Mouse (Mus musculus): Measurements from ENCODE around the gene Btbd10. TPM values are rescaled to one million over a fixed set of nuclear protein-coding genes. Genes with fewer than 3 reads are reported as not detected.
A peak's percentile ranks its signal among the peaks of the same experiment; 100 is the strongest.

Btbd10 gene
- total RNA-seq (2021), result 1 to 10 TPM; 6.4 to 8.1 TPM
- long read RNA-seq, experiment 1, partial matches to known transcripts, result 1 of 11 reads
- long read RNA-seq, experiment 1, other reads (novel, unspliced or antisense), result 9 of 11 reads
- long read RNA-seq, experiment 2, partial matches to known transcripts, result 0 of 14 reads
- long read RNA-seq, experiment 2, other reads (novel, unspliced or antisense), result 10 of 14 reads

GRCm38 (mm10) chr7:113368746-113369619, at the start of gene Btbd10:
Gene Btbd10 (minus strand): TSS chr7:113369392.
- Histone ChIP-seq H3K27ac (peak within 1 kb of the TSS; percentile 93), H3K4me3 (peak within 1 kb of the TSS; percentile 98)
- no peak for TF ChIP-seq CTCF (IDR thresholded peaks at IDR 0.05)
- intact Hi-C loops (cut with DNase I), result no loop called here
- DNase-seq, result peak; percentile 99

DNA sequence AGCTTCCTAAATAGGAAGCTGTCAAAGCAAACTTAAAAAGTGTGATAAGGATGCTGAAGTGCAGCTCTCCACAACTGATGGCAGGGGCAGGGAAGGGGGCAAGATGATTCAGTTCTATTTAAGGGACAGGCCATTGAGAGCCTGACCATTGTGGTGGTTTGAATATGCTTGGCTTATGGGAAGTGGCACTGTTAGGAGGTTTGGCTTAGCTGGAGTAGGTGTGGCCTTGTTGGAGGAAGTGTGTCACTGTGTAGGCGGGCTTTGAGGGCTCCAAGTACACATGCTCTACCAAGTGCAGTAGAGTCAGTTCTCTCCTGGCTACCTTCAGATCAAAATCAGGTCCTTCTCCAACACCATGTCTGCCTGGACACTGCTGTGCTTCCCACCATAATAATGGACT, 47.3 kb upstream of the Btbd10 start:
- no peak for TF ChIP-seq CTCF (IDR thresholded peaks at IDR 0.05)
- Histone ChIP-seq H3K4me3 (no peak overlapping the region), H3K27ac (no peak overlapping the region)
- intact Hi-C loops (cut with DNase I), result no loop called here
- no peak for DNase-seq

DNA sequence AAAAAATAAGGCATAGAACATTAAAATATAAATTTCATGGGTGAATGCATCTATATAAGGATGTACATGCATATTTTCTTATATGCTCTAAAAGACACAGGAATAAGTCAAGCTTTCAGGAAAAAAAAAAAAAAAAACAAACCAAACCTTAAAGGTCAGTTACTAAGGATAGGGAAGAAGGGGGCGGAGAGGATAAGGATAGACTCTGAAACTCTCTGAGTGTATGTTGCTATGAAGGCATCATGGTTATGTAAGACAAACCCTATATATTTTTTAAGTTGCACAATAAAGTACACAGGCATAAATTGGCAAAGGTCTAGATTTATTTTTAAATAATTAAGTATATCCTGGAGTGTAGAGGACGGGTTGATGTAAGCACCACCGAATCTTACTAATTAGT, 46.1 kb upstream of the Btbd10 start:
- H3K4me3 ChIP-seq, result no peak overlapping the region
- intact Hi-C loops (cut with DNase I), result no loop called here
- no peak for TF ChIP-seq CTCF (IDR thresholded peaks at IDR 0.05)
- H3K27ac ChIP-seq, result no peak overlapping the region
- no peak for DNase-seq

DNA sequence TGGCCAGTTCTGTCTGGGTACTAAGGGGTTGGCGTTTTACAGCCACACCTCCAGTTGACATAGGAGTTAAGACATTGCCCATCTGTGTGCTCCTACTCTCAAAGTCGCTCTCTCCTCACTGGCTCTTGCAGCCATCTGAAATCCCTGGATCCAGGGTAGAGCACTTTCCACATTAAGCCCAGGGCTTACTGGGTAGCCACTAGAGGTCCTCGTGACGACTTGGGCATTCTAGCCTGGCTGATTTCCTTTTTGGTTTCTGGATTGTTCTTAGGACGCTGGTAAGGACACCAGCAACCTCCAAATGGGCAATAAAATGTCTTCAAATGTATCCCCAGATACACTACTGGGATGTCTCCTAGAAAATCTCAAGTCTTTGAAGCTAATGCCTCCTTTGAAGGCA, 39.5 kb upstream of the Btbd10 start:
- DNase-seq, result no peak
- Histone ChIP-seq H3K4me3 (no peak overlapping the region), H3K27ac (no peak overlapping the region)
- intact Hi-C loops (cut with DNase I), result no loop called here
- no peak for TF ChIP-seq CTCF (IDR thresholded peaks at IDR 0.05)

DNA sequence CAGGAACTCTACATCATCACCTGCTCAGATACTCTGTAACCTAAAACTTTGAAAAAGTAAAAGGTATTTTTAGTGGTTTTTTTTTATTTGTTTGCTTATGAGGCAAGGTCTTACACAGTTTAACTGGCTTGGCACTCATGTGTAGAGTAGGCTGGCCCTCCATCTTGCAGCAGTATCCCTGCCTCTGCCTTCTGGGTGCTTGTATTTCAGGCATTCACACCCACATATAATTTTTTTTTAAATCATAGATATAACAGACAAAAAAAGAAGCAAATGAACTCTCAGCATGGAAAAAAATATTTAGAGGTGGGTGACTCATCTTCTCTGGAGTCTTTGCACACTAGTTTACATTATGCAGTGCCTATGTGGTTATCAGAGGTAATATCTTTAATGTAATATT, 28.9 kb upstream of the Btbd10 start:
- Histone ChIP-seq H3K27ac (no peak overlapping the region), H3K4me3 (no peak overlapping the region)
- DNase-seq, result no peak
- TF ChIP-seq CTCF (IDR thresholded peaks at IDR 0.05), result no peak
- intact Hi-C loops (cut with DNase I), result no loop called here

DNA sequence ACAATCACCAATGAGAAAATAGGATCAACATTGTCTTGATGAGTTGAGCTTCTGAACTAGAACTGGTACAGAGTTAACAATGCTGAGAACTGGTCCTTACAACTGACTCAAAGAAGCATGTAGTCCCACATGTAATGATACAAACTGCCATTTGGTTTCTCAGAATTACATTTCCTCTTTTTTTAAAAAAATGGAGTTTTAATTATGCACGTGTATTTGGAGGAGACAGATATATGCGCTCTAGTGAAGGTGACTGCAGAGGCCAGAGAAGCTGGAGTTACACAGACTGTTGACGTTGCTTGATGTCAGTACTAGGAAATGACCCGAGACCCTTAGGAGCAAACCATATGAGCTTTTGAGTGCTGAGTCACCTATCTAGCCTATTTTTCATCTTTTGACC, 27.5 kb upstream of the Btbd10 start:
- DNase-seq, result no peak
- H3K27ac ChIP-seq, result no peak overlapping the region
- intact Hi-C loops (cut with DNase I), result no loop called here
- H3K4me3 ChIP-seq, result no peak overlapping the region
- TF ChIP-seq CTCF (IDR thresholded peaks at IDR 0.05), result no peak

- DNase-seq, result no peak
- TF ChIP-seq CTCF (IDR thresholded peaks at IDR 0.05), result no peak
- H3K4me3 ChIP-seq, result no peak overlapping the region
- no peak overlapping the region for H3K27ac ChIP-seq
- intact Hi-C loops (cut with DNase I), result no loop called here
These were observed 22.4 kb upstream of the Btbd10 start for GRCm38 (mm10) chr7:113391619-113392018.

DNA sequence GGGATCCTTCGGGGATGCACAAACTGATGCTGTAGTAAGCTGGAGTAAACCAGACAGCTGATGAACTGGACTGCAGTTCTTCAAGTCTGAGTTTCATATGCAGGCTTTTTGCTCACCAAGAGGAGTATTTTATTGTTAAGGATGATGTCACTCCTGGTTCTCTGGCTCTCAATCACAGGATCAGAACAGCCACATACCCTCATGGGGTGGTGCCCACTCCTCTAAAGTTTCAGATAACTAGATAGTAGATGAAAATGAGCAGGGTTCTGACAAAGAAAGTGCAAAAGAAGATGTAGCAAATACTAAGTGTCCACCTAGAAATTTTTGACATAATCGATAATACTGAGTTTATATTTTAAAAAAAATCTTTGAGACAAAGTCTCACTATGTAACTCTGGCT, 19.3 kb upstream of the Btbd10 start, which contains the start of gene Pth:
Gene Pth, minus strand, starts transcription at position 101 of the 400 bp plus-strand sequence.
- DNase-seq, result no peak
- no peak for TF ChIP-seq CTCF (IDR thresholded peaks at IDR 0.05)
- Histone ChIP-seq H3K27ac (no peak within 1 kb of the TSS), H3K4me3 (no peak within 1 kb of the TSS)
- intact Hi-C loops (cut with DNase I), result no loop called here

GRCm38 (mm10) chr7:113377875-113378658, 8.9 kb upstream of the Btbd10 start:
- no peak overlapping the region for H3K27ac ChIP-seq
- peak; percentile 70 for DNase-seq
- TF ChIP-seq CTCF (IDR thresholded peaks at IDR 0.05), result peak; percentile 94
- intact Hi-C loops (cut with DNase I), result loop anchor here (1.0 to 10.0 kb wide), 4 partner anchors 57 to 644 kb away; partner anchors contain the start of gene Far1
- 0 out of 2 replicates have a peak overlapping the region, but pooled peaks have one; percentile 4 for H3K4me3 ChIP-seq

DNA sequence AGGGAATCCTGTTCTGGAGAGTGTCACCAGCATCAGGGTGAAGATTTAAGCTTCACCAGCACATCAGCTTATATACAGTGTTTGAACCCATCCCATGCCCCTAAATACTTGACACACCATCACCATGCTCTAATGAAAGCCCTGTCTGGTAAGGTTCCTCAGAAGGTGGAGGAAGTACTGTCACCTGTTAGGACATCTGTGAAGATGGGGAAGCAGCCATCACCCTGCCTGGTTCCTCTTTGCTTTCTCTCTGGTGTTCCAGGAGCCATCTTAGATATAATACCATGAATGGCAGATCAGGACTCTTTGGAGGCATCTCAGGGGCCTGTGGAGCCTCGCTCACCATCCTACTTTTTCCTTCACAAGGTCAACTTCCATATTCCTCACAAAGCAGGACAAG, 3.5 kb upstream of the Btbd10 start:
- no peak for TF ChIP-seq CTCF (IDR thresholded peaks at IDR 0.05)
- intact Hi-C loops (cut with DNase I), result loop anchor here (10.0 kb wide), 2 partner anchors 62 to 142 kb away; partner anchors contain the start of gene Far1
- DNase-seq, result no peak
- no peak overlapping the region for H3K27ac ChIP-seq
- H3K4me3 ChIP-seq, result no peak overlapping the region

- peak overlapping the region; percentile 98 for H3K4me3 ChIP-seq
- peak overlapping the region; percentile 93 for H3K27ac ChIP-seq
- peak; percentile 55 for TF ChIP-seq CTCF (IDR thresholded peaks at IDR 0.05)
- intact Hi-C loops (cut with DNase I), result loop anchor here (10.0 kb wide), 2 partner anchors 65 to 145 kb away; partner anchors contain the start of gene Far1
- peak; percentile 81 for DNase-seq
These were observed 588 bp upstream of the Btbd10 start for GRCm38 (mm10) chr7:113369620-113370340.

DNA sequence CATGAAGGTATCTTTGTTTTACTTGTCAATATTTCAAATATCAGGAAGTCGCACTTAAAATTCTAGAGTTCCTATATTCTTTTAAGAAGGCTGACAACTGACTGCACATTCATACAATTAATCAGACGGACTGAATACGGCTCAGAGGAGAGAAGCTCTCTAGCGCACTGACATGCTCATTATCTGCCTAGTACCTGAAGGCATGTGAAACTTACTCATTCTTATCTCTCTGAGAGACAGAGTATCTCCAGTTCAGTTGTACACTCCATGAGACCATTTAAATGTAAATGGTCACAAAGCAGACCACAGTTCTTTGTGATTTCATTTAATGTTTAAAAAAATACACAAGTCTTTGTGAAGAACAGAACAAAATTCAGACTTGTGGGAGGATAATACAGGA, 1.8 kb downstream of the Btbd10 start:
- Histone ChIP-seq H3K4me3 (no peak overlapping the region), H3K27ac (no peak overlapping the region)
- no peak for TF ChIP-seq CTCF (IDR thresholded peaks at IDR 0.05)
- no peak for DNase-seq
- intact Hi-C loops (cut with DNase I), result no loop called here

All from gastrocnemius, adult 2 months (tissue).